Mouse (Mus musculus): Measurements from ENCODE around the gene Calr4.

The Calr4 gene

GRCm38 (mm10) chr4:109234185-109234584 lies at the start of gene Calr4:
Calr4 (plus strand) TSS chr4:109234485.
- DNase-seq (ENCODE audit: low spot score in 2 of 2) = no peak

GRCm38 (mm10) chr4:109185616-109186405 lies 48.5 kb upstream of the Calr4 start:
- no peak for DNase-seq (ENCODE audit: low spot score in 2 of 2)

- DNase-seq (ENCODE audit: low spot score in 2 of 2) = no peak
Measured at GRCm38 (mm10) chr4:109191598-109191997, 42.7 kb upstream of the Calr4 start.

GRCm38 (mm10) chr4:109193886-109194285 lies 40.4 kb upstream of the Calr4 start:
- no peak for DNase-seq (ENCODE audit: low spot score in 2 of 2)

GRCm38 (mm10) chr4:109195900-109196629 lies 38.2 kb upstream of the Calr4 start:
- DNase-seq (ENCODE audit: low spot score in 2 of 2) = no peak

GRCm38 (mm10) chr4:109199069-109199468 lies 35.2 kb upstream of the Calr4 start:
- no peak for DNase-seq (ENCODE audit: low spot score in 2 of 2)

GRCm38 (mm10) chr4:109201582-109202424 lies 32.5 kb upstream of the Calr4 start, which contains the start of gene Osbpl9:
Osbpl9 (minus strand) TSS chr4:109202272.
- peak; percentile 97 to 99 for DNase-seq (ENCODE audit: low spot score in 2 of 2)

GRCm38 (mm10) chr4:109203931-109204330 lies 30.4 kb upstream of the Calr4 start:
- no peak for DNase-seq (ENCODE audit: low spot score in 2 of 2)

- DNase-seq (ENCODE audit: low spot score in 2 of 2) = no peak
Measured at GRCm38 (mm10) chr4:109204416-109204815, 29.9 kb upstream of the Calr4 start.

- DNase-seq (ENCODE audit: low spot score in 2 of 2) = no peak
Measured at GRCm38 (mm10) chr4:109207524-109207923, 26.8 kb upstream of the Calr4 start.

GRCm38 (mm10) chr4:109210253-109210652 lies 24.0 kb upstream of the Calr4 start:
- no peak for DNase-seq (ENCODE audit: low spot score in 2 of 2)

GRCm38 (mm10) chr4:109210881-109211280 lies 23.4 kb upstream of the Calr4 start:
- DNase-seq (ENCODE audit: low spot score in 2 of 2) = no peak

- no peak for DNase-seq (ENCODE audit: low spot score in 2 of 2)
Measured at GRCm38 (mm10) chr4:109213986-109214385, 20.3 kb upstream of the Calr4 start.

- DNase-seq (ENCODE audit: low spot score in 2 of 2) = no peak
Measured at GRCm38 (mm10) chr4:109218008-109218407, 16.3 kb upstream of the Calr4 start.

- no peak for DNase-seq (ENCODE audit: low spot score in 2 of 2)
Measured at GRCm38 (mm10) chr4:109220441-109220940, 13.8 kb upstream of the Calr4 start.

GRCm38 (mm10) chr4:109222001-109222400 lies 12.3 kb upstream of the Calr4 start:
- DNase-seq (ENCODE audit: low spot score in 2 of 2) = no peak

- DNase-seq (ENCODE audit: low spot score in 2 of 2) = peak; percentile 70
Measured at GRCm38 (mm10) chr4:109224762-109225552, 9.3 kb upstream of the Calr4 start.

- no peak for DNase-seq (ENCODE audit: low spot score in 2 of 2)
Measured at GRCm38 (mm10) chr4:109225606-109226005, 8.7 kb upstream of the Calr4 start.

GRCm38 (mm10) chr4:109226071-109226470 lies 8.2 kb upstream of the Calr4 start:
- DNase-seq (ENCODE audit: low spot score in 2 of 2) = no peak

GRCm38 (mm10) chr4:109229766-109230279 lies 4.5 kb upstream of the Calr4 start:
- no peak for DNase-seq (ENCODE audit: low spot score in 2 of 2)

Measured in right cerebral cortex, adult 2 months (tissue).